8 mouse cellular contexts compared by ENCODE assay signal in genomic region chr13:64155171-64155571, GRCm38 (mm10). TPM values are rescaled to one million over a fixed set of nuclear protein-coding genes. Genes with fewer than 3 reads are reported as not detected.
A peak's percentile ranks its signal among the peaks of the same experiment; 100 is the strongest.
DNase-seq lines count a peak whose midpoint lies in the region; ATAC-seq and TF ChIP-seq lines count a peak whose summit lies in the region.

No protein-coding gene starts in this region.

- H3K27me3 ChIP-seq in midbrain, embryonic 14.5 days (ENCODE audit: control insufficient read depth, insufficient read depth, low read length), result 0 out of 2 replicates have a peak, but pooled peaks cover 1% of the 10 kb centered on the region
- H3K27me3 ChIP-seq in midbrain, embryonic 10.5 days (ENCODE audit: low read depth, poor library complexity, severe bottlenecking), result peaks cover 4% of the 10 kb centered on the region
- no peaks in the 10 kb centered on the region for H3K27me3 ChIP-seq in kidney, adult 2 months (replicated peaks; ENCODE audit: control insufficient read depth, insufficient read depth, low read length)

- 6% methylated on average over 1 of the region's 1 CpGs for WGBS in midbrain, embryonic 14.5 days
- WGBS in midbrain, embryonic 10.5 days, result 19% methylated on average over 1 of the region's 1 CpGs
- 29% methylated on average over 1 of the region's 1 CpGs for WGBS in kidney, adult 2 months

- DNase-seq in midbrain, embryonic 14.5 days, result peak; percentile 25
- DNase-seq in midbrain, embryonic 10.5 days (ENCODE audit: low spot score), result no peak
- DNase-seq in embryo, embryonic 10 days (ENCODE audit: low spot score), result peak; percentile 74
- peak; percentile 87 for DNase-seq in kidney, adult 2 months
- DNase-seq in retina, embryonic 14.5 days (ENCODE audit: low spot score), result peak; percentile 42
- no peak for DNase-seq in right cerebral cortex, postnatal 10 days (ENCODE audit: low spot score in 2 of 2)
- no peak for DNase-seq in left cerebral cortex, postnatal 4 days

- no peak for ATAC-seq in midbrain, embryonic 14.5 days (ENCODE audit: low FRiP score, low TSS enrichment)
- ATAC-seq in cerebellum, adult (ENCODE audit: insufficient number of reproducible peaks, low FRiP score, low TSS enrichment), result no peak

- H3K9ac ChIP-seq in midbrain, embryonic 14.5 days (replicated peaks; ENCODE audit: low read length), result no peak overlapping the region

- intact Hi-C loops in left cerebral cortex, postnatal 4 days (cut with DNase I), result no loop called here

- TF ChIP-seq POLR2A in kidney, adult 2 months (IDR thresholded peaks at IDR 0.05; ENCODE audit: low read depth, low read length), result no peak

- peaks cover 4% of the 10 kb centered on the region; the same call in 1 of the 2 replicates for H3K4me1 ChIP-seq in midbrain, embryonic 14.5 days (ENCODE audit: control insufficient read depth, insufficient read depth, low read length)
- peaks cover 47% of the 10 kb centered on the region for H3K4me1 ChIP-seq in midbrain, embryonic 10.5 days
- peaks cover 7% of the 10 kb centered on the region; the same call in 1 of the 2 replicates for H3K4me1 ChIP-seq in kidney, adult 2 months (ENCODE audit: control insufficient read depth, insufficient read depth, low read length)

- H3K9me3 ChIP-seq in midbrain, embryonic 14.5 days (ENCODE audit: control insufficient read depth, low read length), result no peaks in the 10 kb centered on the region
- H3K9me3 ChIP-seq in midbrain, embryonic 10.5 days (replicated peaks), result no peaks in the 10 kb centered on the region

- H3K4me3 ChIP-seq in midbrain, embryonic 14.5 days (replicated peaks; ENCODE audit: low read depth, low read length), result no peak overlapping the region
- no peak overlapping the region for H3K4me3 ChIP-seq in midbrain, embryonic 10.5 days
- H3K4me3 ChIP-seq in kidney, adult 2 months (ENCODE audit: insufficient read depth, low read depth, low read length), result no peak overlapping the region

- no peak overlapping the region for H3K27ac ChIP-seq in midbrain, embryonic 14.5 days (replicated peaks; ENCODE audit: low read depth, low read length)
- H3K27ac ChIP-seq in midbrain, embryonic 10.5 days (replicated peaks), result no peak overlapping the region
- peak overlapping the region; percentile 62 for H3K27ac ChIP-seq in kidney, adult 2 months (ENCODE audit: insufficient read depth, low read depth, low read length)

- H3K4me2 ChIP-seq in midbrain, embryonic 14.5 days (ENCODE audit: low read length), result no peak overlapping the region

- TF ChIP-seq CTCF in kidney, adult 2 months (conservative IDR thresholded peaks at IDR 0.05; ENCODE audit: insufficient read depth, insufficient read length, low read depth, low read length), result no peak

- H3K36me3 ChIP-seq in midbrain, embryonic 14.5 days (ENCODE audit: control insufficient read depth, insufficient read depth, low read length), result no peaks in the 10 kb centered on the region
- H3K36me3 ChIP-seq in midbrain, embryonic 10.5 days, result peaks cover 2% of the 10 kb centered on the region; the same call in 1 of the 2 replicates
- H3K36me3 ChIP-seq in kidney, adult 2 months (ENCODE audit: control insufficient read depth, insufficient read depth, low read length), result no peaks in the 10 kb centered on the region

RNA-seq across cellular contexts. Expression of gene Zfp367, which starts 2.2 kb away (rescaled TPM):
- polyA plus RNA-seq in midbrain, embryonic 14.5 days (2014; fragmentation: Nextera tagmentation; extraction: Ambion mirVana), result 4.2 and 7.2 TPM in 2 replicates
- 18.9 and 21.0 TPM in 2 replicates for polyA plus RNA-seq in midbrain, embryonic 10.5 days (2016; fragmentation: Nextera tagmentation; extraction: Ambion mirVana)
- 12.2 and 15.5 TPM in 2 replicates for polyA plus RNA-seq in kidney, adult 2 months (2012; rRNA removed)
- 1 to 10 TPM; 4.9 to 5.4 TPM for total RNA-seq in left cerebral cortex, postnatal 4 days (2021)

RNA-seq across cellular contexts. Expression of gene Habp4, which starts 6.5 kb away (rescaled TPM):
- polyA plus RNA-seq in midbrain, embryonic 14.5 days (2014; fragmentation: Nextera tagmentation; extraction: Ambion mirVana), result 34.7 and 36.5 TPM in 2 replicates
- 19.0 and 21.7 TPM in 2 replicates for polyA plus RNA-seq in midbrain, embryonic 10.5 days (2016; fragmentation: Nextera tagmentation; extraction: Ambion mirVana)
- polyA plus RNA-seq in kidney, adult 2 months (2012; rRNA removed), result 35.8 and 37.6 TPM in 2 replicates
- 10 to 100 TPM; 51.5 to 54.6 TPM for total RNA-seq in left cerebral cortex, postnatal 4 days (2021)

RNA-seq across cellular contexts. Expression of gene Slc35d2, which starts 26.0 kb away (rescaled TPM):
- 1.4 and 1.8 TPM in 2 replicates for polyA plus RNA-seq in midbrain, embryonic 14.5 days (2014; fragmentation: Nextera tagmentation; extraction: Ambion mirVana)
- 3.4 and 3.7 TPM in 2 replicates for polyA plus RNA-seq in midbrain, embryonic 10.5 days (2016; fragmentation: Nextera tagmentation; extraction: Ambion mirVana)
- 10.9 and 13.8 TPM in 2 replicates for polyA plus RNA-seq in kidney, adult 2 months (2012; rRNA removed)
- 1 to 10 TPM in 1 of 2 experiments, under 1 TPM in 1; 0.96 to 1.2 TPM for total RNA-seq in left cerebral cortex, postnatal 4 days (2021)

Comparison
In these comparisons a context has a peak if more than half of its experiments do, and no peak if none do; other contexts are left out.
1. DNase-seq: peak in midbrain, embryonic 14.5 days (single experiment), embryo, embryonic 10 days (single experiment), kidney, adult 2 months (single experiment) and retina, embryonic 14.5 days (single experiment); none in midbrain, embryonic 10.5 days (single experiment), right cerebral cortex, postnatal 10 days (0 of 2) and left cerebral cortex, postnatal 4 days (single experiment).